Mouse (Mus musculus) lung, postnatal 0 days (tissue): ENCODE data around the gene Flywch1. TPM values are rescaled to one million over a fixed set of nuclear protein-coding genes. Genes with fewer than 3 reads are reported as not detected.

Experiments used
- ATAC-seq: fragments of 200-750 bp; cut with Nextera tagmentation; 2 replicates; pipeline ENCODE4 v1.8.0; 2017; ENCODE audit warnings: moderate library complexity
- DNase-seq: peaks from one replicate; pipeline ENCODE4 v3.0.0-alpha.2; 2016; ENCODE audit warnings: low spot score
- H3K27ac ChIP-seq: fragments of 300-500 bp; sonication (generic); 2 replicates; pipeline ENCODE4 v1.5.1; 2014; ENCODE audit warnings: antibody characterized with exemption, mild to moderate bottlenecking, low read length, mixed read lengths
- H3K27me3 ChIP-seq: fragments of 300-500 bp; sonication (generic); replicated peaks from 2 replicates; pipeline ENCODE4 v1.6.1; 2014; ENCODE audit warnings: low read length, mixed read lengths; ENCODE audit not compliant: insufficient read depth
- H3K36me3 ChIP-seq: fragments of 300-500 bp; sonication (generic); 2 replicates; pipeline ENCODE4 v1.6.1; 2014; ENCODE audit warnings: low read length, mixed read lengths; ENCODE audit not compliant: insufficient read depth
- H3K4me1 ChIP-seq: fragments of 300-500 bp; sonication (generic); 2 replicates; pipeline ENCODE4 v1.6.1; 2014; ENCODE audit warnings: antibody characterized with exemption, low read depth, low read length, mixed read lengths; ENCODE audit not compliant: insufficient read depth
- H3K4me2 ChIP-seq: fragments of 300-500 bp; sonication (generic); replicated peaks from 2 replicates; pipeline ENCODE4 v1.6.1; 2014; ENCODE audit warnings: low read depth, mild to moderate bottlenecking, low read length, moderate library complexity, mixed read lengths
- H3K4me3 ChIP-seq: fragments of 300-500 bp; sonication (generic); 2 replicates; pipeline ENCODE4 v1.5.1; 2014; ENCODE audit warnings: low read depth, low read length
- H3K9ac ChIP-seq: fragments of 300-500 bp; sonication (generic); replicated peaks from 2 replicates; pipeline ENCODE4 v1.6.1; 2014; ENCODE audit warnings: low read depth, mild to moderate bottlenecking
- H3K9me3 ChIP-seq: fragments of 300-500 bp; sonication (generic); 2 replicates; pipeline ENCODE4 v1.6.1; 2016; ENCODE audit warnings: low read length, mixed read lengths
- CTCF ChIP-seq: IDR thresholded peaks from 2 replicates; pipeline ENCODE4 v1.5.1; 2016; ENCODE audit warnings: antibody characterized with exemption, mild to moderate bottlenecking
- EP300 ChIP-seq: IDR thresholded peaks from 2 replicates; pipeline ENCODE4 v1.6.1; 2016; ENCODE audit warnings: antibody characterized with exemption, mild to moderate bottlenecking, control low read depth
- WGBS: fragments of 180-500 bp; shearing (Covaris S2); extraction: QIAGEN DNeasy Blood & Tissue Kit; methylation state at CpG from one replicate; pipeline ENCODE4 v1.1.7; 2014; 5-methylcytosine and 5-hydroxymethylcytosine counted together
- polyA plus RNA-seq: library from polyadenylated mRNA; unstranded; fragments of >200 nt; fragmentation: Nextera tagmentation; extraction: Ambion mirVana; gene quantifications from 2 replicates; pipeline ENCODE4 v1.2.1, GENCODE M21; 2015

Flywch1 gene
- polyA plus RNA-seq, 1 experiment from 2014 or later: 43.1 TPM

GRCm38 (mm10) chr17:23706212-23706611, 65.2 kb downstream of the Flywch1 start:
- ATAC-seq (peak; percentile 71), DNase-seq (peak; percentile 77)
- WGBS: 3% methylated on average over 3 of the region's 3 CpGs

GRCm38 (mm10) chr17:23705525-23706104, 65.8 kb downstream of the Flywch1 start:
- Histone ChIP-seq H3K9me3 (no peaks in the 10 kb centered on the region), H3K4me1 (no peaks in the 10 kb centered on the region), H3K9ac (no peak overlapping the region), H3K4me3 (no peak overlapping the region), H3K27me3 (no peaks in the 10 kb centered on the region), H3K36me3 (no peaks in the 10 kb centered on the region), H3K4me2 (no peak overlapping the region), H3K27ac (no peak overlapping the region)
- DNase-seq (no peak), ATAC-seq (no peak)
- TF ChIP-seq CTCF (no peak), EP300 (no peak)
- WGBS: 69% methylated on average over 6 of the region's 7 CpGs

More at GRCm38 (mm10) chr17:23706212-23706611, 65.2 kb downstream of the Flywch1 start:
- TF ChIP-seq CTCF: peak; percentile 90
- no peak for TF ChIP-seq EP300
- Histone ChIP-seq H3K4me2 (no peak overlapping the region), H3K4me1 (no peaks in the 10 kb centered on the region), H3K36me3 (no peaks in the 10 kb centered on the region), H3K9me3 (no peaks in the 10 kb centered on the region), H3K9ac (no peak overlapping the region), H3K4me3 (no peak overlapping the region), H3K27ac (no peak overlapping the region), H3K27me3 (no peaks in the 10 kb centered on the region)

- ATAC-seq (no peak), DNase-seq (no peak)
- no peaks in the 10 kb centered on the region for H3K27me3 ChIP-seq
- no peak overlapping the region for H3K4me2 ChIP-seq
- no peaks in the 10 kb centered on the region for H3K4me1 ChIP-seq
- H3K36me3 ChIP-seq: no peaks in the 10 kb centered on the region
- H3K9me3 ChIP-seq: no peaks in the 10 kb centered on the region
- H3K4me3 ChIP-seq: no peak overlapping the region
- no peak overlapping the region for H3K9ac ChIP-seq
- no peak overlapping the region for H3K27ac ChIP-seq
- 35% methylated on average over 7 of the region's 7 CpGs for WGBS
- TF ChIP-seq EP300: no peak
- no peak for TF ChIP-seq CTCF
These were observed 66.7 kb downstream of the Flywch1 start for GRCm38 (mm10) chr17:23704741-23705140.

GRCm38 (mm10) chr17:23703301-23703700, 68.1 kb downstream of the Flywch1 start:
- 81% methylated on average over 9 of the region's 9 CpGs for WGBS
- Histone ChIP-seq H3K36me3 (no peaks in the 10 kb centered on the region), H3K27ac (no peak overlapping the region), H3K4me3 (no peak overlapping the region), H3K4me1 (no peaks in the 10 kb centered on the region), H3K4me2 (no peak overlapping the region), H3K9me3 (no peaks in the 10 kb centered on the region), H3K9ac (no peak overlapping the region), H3K27me3 (no peaks in the 10 kb centered on the region)
- ATAC-seq: no peak
- no peak for DNase-seq
- TF ChIP-seq CTCF (no peak), EP300 (no peak)

Other genes with a start within 250 kb of the Flywch1 start
- gene Zfp213, start 207.4 kb downstream of the Flywch1 start, polyA plus RNA-seq: 10.5 and 11.5 TPM in 2 replicates
- gene Zfp13, start 172.1 kb downstream of the Flywch1 start, polyA plus RNA-seq: 5.0 and 5.5 TPM in 2 replicates
- not detected in 2 replicates for gene Zscan10, start 170.7 kb downstream of the Flywch1 start, polyA plus RNA-seq
- gene Mmp25, start 126.3 kb downstream of the Flywch1 start, polyA plus RNA-seq: 0.29 and 0.36 TPM in 2 replicates
- gene Bicdl2, start 111.1 kb downstream of the Flywch1 start, polyA plus RNA-seq: 7.1 and 8.7 TPM in 2 replicates
- 104 and 107 TPM in 2 replicates for gene Hcfc1r1, start 98.0 kb downstream of the Flywch1 start, polyA plus RNA-seq
- 18.1 and 18.6 TPM in 2 replicates for gene Thoc6, start 97.7 kb downstream of the Flywch1 start, polyA plus RNA-seq
- 50.4 and 53.8 TPM in 2 replicates for gene Tnfrsf12a, start 94.1 kb downstream of the Flywch1 start, polyA plus RNA-seq
- gene Cldn6, start 92.4 kb downstream of the Flywch1 start, polyA plus RNA-seq: 5.9 and 6.3 TPM in 2 replicates
- gene Cldn9, start 87.6 kb downstream of the Flywch1 start, polyA plus RNA-seq: 0.44 and 0.76 TPM in 2 replicates
- gene 1520401A03Rik, start 48.8 kb downstream of the Flywch1 start, polyA plus RNA-seq: 0.20 TPM in 1 of 2 replicates, not detected in the other
- 10.4 and 11.5 TPM in 2 replicates for gene Pkmyt1, start 45.3 kb downstream of the Flywch1 start, polyA plus RNA-seq
- 45.2 and 47.7 TPM in 2 replicates for gene Paqr4, start 30.7 kb downstream of the Flywch1 start, polyA plus RNA-seq
- 0.41 and 0.52 TPM in 2 replicates for gene Kremen2, start 25.8 kb downstream of the Flywch1 start, polyA plus RNA-seq
- gene Flywch2, start 14.5 kb upstream of the Flywch1 start, polyA plus RNA-seq: 14.7 and 18.6 TPM in 2 replicates
- 284 and 354 TPM in 2 replicates for gene Srrm2, start 18.9 kb upstream of the Flywch1 start, polyA plus RNA-seq
- 803 and 893 TPM in 2 replicates for gene Elob, start 57.5 kb upstream of the Flywch1 start, polyA plus RNA-seq
- gene Prss33, start 64.5 kb upstream of the Flywch1 start, polyA plus RNA-seq: not detected in 2 replicates
- not detected in 2 replicates for gene Prss32, start 72.3 kb upstream of the Flywch1 start, polyA plus RNA-seq
- 0.40 and 0.63 TPM in 2 replicates for gene Prss41, start 72.6 kb upstream of the Flywch1 start, polyA plus RNA-seq
- gene Prss21, start 96.5 kb upstream of the Flywch1 start, polyA plus RNA-seq: not detected in 2 replicates
- gene Dcpp1, start 109.3 kb upstream of the Flywch1 start, polyA plus RNA-seq: 0.25 TPM in 1 of 2 replicates, not detected in the other
- gene Dcpp2, start 109.3 kb upstream of the Flywch1 start, polyA plus RNA-seq: not detected in 2 replicates
- gene Dcpp3, start 145.9 kb upstream of the Flywch1 start, polyA plus RNA-seq: 0.35 and 0.64 TPM in 2 replicates
- not detected in 2 replicates for gene Sbp, start 170.1 kb upstream of the Flywch1 start, polyA plus RNA-seq
- not detected in 2 replicates for gene Sbpl, start 183.7 kb upstream of the Flywch1 start, polyA plus RNA-seq
- 0.18 and 0.47 TPM in 2 replicates for gene Prss30, start 209.0 kb upstream of the Flywch1 start, polyA plus RNA-seq
- 0.57 and 0.77 TPM in 2 replicates for gene Prss22, start 226.5 kb upstream of the Flywch1 start, polyA plus RNA-seq